24 mouse cellular contexts compared by ENCODE assay signal in genomic region chr9:51364059-51364458, GRCm38 (mm10). TPM values are rescaled to one million over a fixed set of nuclear protein-coding genes. Genes with fewer than 3 reads are reported as not detected.
DNase-seq lines count a peak whose midpoint lies in the region; ATAC-seq lines count a peak whose summit lies in the region.
"Had no signal": no experiment of that assay in that cellular context is flagged by ENCODE, and none has a peak within 500 bp of the region (broad histone marks: within the 10 kb centered on the region; RNA-seq: fewer than 3 reads in every experiment).

No protein-coding gene starts in this region.

- H3K27ac ChIP-seq in neural tube, embryonic 11.5 days (ENCODE audit: low read depth, low read length), result no peak overlapping the region
- H3K27ac ChIP-seq in liver, embryonic 11.5 days (ENCODE audit: low read depth, low read length), result no peak overlapping the region
- H3K27ac ChIP-seq in kidney, embryonic 14.5 days (ENCODE audit: low read depth, low read length), result no peak overlapping the region
- H3K27ac ChIP-seq in intestine, embryonic 16.5 days (ENCODE audit: low read length), result no peak overlapping the region
- H3K27ac ChIP-seq: embryonic facial prominence, embryonic 13.5 days; forebrain, embryonic 12.5 days; heart, adult 2 months; heart, embryonic 15.5 days; hindbrain, embryonic 12.5 days; intestine, embryonic 15.5 days had no signal

- H3K9me3 ChIP-seq in neural tube, embryonic 11.5 days (ENCODE audit: control insufficient read depth, low read length), result no peaks in the 10 kb centered on the region
- no peaks in the 10 kb centered on the region for H3K9me3 ChIP-seq in liver, embryonic 11.5 days (ENCODE audit: control insufficient read depth, low read length)
- no peaks in the 10 kb centered on the region for H3K9me3 ChIP-seq in kidney, embryonic 14.5 days (ENCODE audit: control insufficient read depth, low read length)
- no peaks in the 10 kb centered on the region for H3K9me3 ChIP-seq in intestine, embryonic 16.5 days (ENCODE audit: control insufficient read depth, low read length)
- H3K9me3 ChIP-seq: embryonic facial prominence, embryonic 13.5 days; forebrain, embryonic 12.5 days; heart, embryonic 15.5 days; hindbrain, embryonic 12.5 days; intestine, embryonic 15.5 days had no signal

- 38% methylated on average over 4 of the region's 4 CpGs for WGBS in neural tube, embryonic 11.5 days
- WGBS in liver, embryonic 11.5 days, result 75% methylated on average over 4 of the region's 4 CpGs
- 81% methylated on average over 4 of the region's 4 CpGs for WGBS in kidney, embryonic 14.5 days
- 75% methylated on average over 4 of the region's 4 CpGs for WGBS in intestine, embryonic 16.5 days

- H3K36me3 ChIP-seq in neural tube, embryonic 11.5 days (ENCODE audit: control insufficient read depth, insufficient read depth, low read length), result no peaks in the 10 kb centered on the region
- no peaks in the 10 kb centered on the region for H3K36me3 ChIP-seq in liver, embryonic 11.5 days (ENCODE audit: control insufficient read depth, insufficient read depth, low read length)
- H3K36me3 ChIP-seq in kidney, embryonic 14.5 days (ENCODE audit: control insufficient read depth, insufficient read depth, low read length), result no peaks in the 10 kb centered on the region
- no peaks in the 10 kb centered on the region for H3K36me3 ChIP-seq in intestine, embryonic 16.5 days (ENCODE audit: control insufficient read depth, insufficient read depth, low read length)
- H3K36me3 ChIP-seq: embryonic facial prominence, embryonic 13.5 days; forebrain, embryonic 12.5 days; heart, embryonic 15.5 days; hindbrain, embryonic 12.5 days; intestine, embryonic 15.5 days had no signal

- no peak overlapping the region for H3K4me3 ChIP-seq in neural tube, embryonic 11.5 days (ENCODE audit: low read depth, low read length)
- H3K4me3 ChIP-seq in liver, embryonic 11.5 days (ENCODE audit: low read depth, low read length), result no peak overlapping the region
- no peak overlapping the region for H3K4me3 ChIP-seq in kidney, embryonic 14.5 days (ENCODE audit: low read length)
- no peak overlapping the region for H3K4me3 ChIP-seq in intestine, embryonic 16.5 days (ENCODE audit: low read length)
- H3K4me3 ChIP-seq: embryonic facial prominence, embryonic 13.5 days; forebrain, embryonic 12.5 days; heart, adult 2 months; heart, embryonic 15.5 days; hindbrain, embryonic 12.5 days; intestine, embryonic 15.5 days had no signal

- ATAC-seq in neural tube, embryonic 11.5 days (ENCODE audit: insufficient read depth, low FRiP score, low TSS enrichment), result peak; percentile 48; the same call in 1 of the 2 replicates
- ATAC-seq in liver, embryonic 11.5 days (replicated peaks; ENCODE audit: low FRiP score), result no peak
- ATAC-seq in kidney, embryonic 14.5 days (ENCODE audit: low FRiP score, low TSS enrichment), result no peak
- no peak for ATAC-seq in intestine, embryonic 16.5 days
- ATAC-seq: forebrain, embryonic 16.5 days; intestine, embryonic 15.5 days had no signal

- no peak overlapping the region for H3K4me2 ChIP-seq in neural tube, embryonic 11.5 days (ENCODE audit: low read depth)
- no peak overlapping the region for H3K4me2 ChIP-seq in liver, embryonic 11.5 days
- no peak overlapping the region for H3K4me2 ChIP-seq in kidney, embryonic 14.5 days (replicated peaks; ENCODE audit: low read depth, low read length)
- H3K4me2 ChIP-seq in intestine, embryonic 16.5 days (ENCODE audit: low read depth, low read length), result no peak overlapping the region
- H3K4me2 ChIP-seq: embryonic facial prominence, embryonic 13.5 days; forebrain, embryonic 12.5 days; heart, embryonic 11.5 days; heart, embryonic 15.5 days; hindbrain, embryonic 12.5 days; intestine, embryonic 15.5 days had no signal

- no peaks in the 10 kb centered on the region for H3K4me1 ChIP-seq in neural tube, embryonic 11.5 days (ENCODE audit: control insufficient read depth, insufficient read depth, low read length)
- no peaks in the 10 kb centered on the region for H3K4me1 ChIP-seq in liver, embryonic 11.5 days (replicated peaks; ENCODE audit: control insufficient read depth, insufficient read depth, low read length)
- H3K4me1 ChIP-seq in kidney, embryonic 14.5 days (ENCODE audit: control insufficient read depth, insufficient read depth, low read length), result no peaks in the 10 kb centered on the region
- H3K4me1 ChIP-seq in intestine, embryonic 16.5 days (ENCODE audit: control insufficient read depth, insufficient read depth, low read length), result no peaks in the 10 kb centered on the region
- H3K4me1 ChIP-seq: forebrain, embryonic 12.5 days; heart, embryonic 15.5 days; hindbrain, embryonic 12.5 days; intestine, embryonic 15.5 days had no signal

- no peaks in the 10 kb centered on the region for H3K27me3 ChIP-seq in neural tube, embryonic 11.5 days (ENCODE audit: control insufficient read depth, insufficient read depth, low read length)
- H3K27me3 ChIP-seq in liver, embryonic 11.5 days (replicated peaks; ENCODE audit: control insufficient read depth, insufficient read depth, low read length), result no peaks in the 10 kb centered on the region
- H3K27me3 ChIP-seq in kidney, embryonic 14.5 days (ENCODE audit: control insufficient read depth, insufficient read depth, low read length), result no peaks in the 10 kb centered on the region
- H3K27me3 ChIP-seq in intestine, embryonic 16.5 days (replicated peaks; ENCODE audit: control insufficient read depth, insufficient read depth, low read length), result no peaks in the 10 kb centered on the region
- H3K27me3 ChIP-seq: embryonic facial prominence, embryonic 13.5 days; forebrain, embryonic 12.5 days; heart, embryonic 15.5 days; hindbrain, embryonic 12.5 days; intestine, embryonic 15.5 days had no signal

- H3K9ac ChIP-seq in neural tube, embryonic 11.5 days (ENCODE audit: low read length), result no peak overlapping the region
- no peak overlapping the region for H3K9ac ChIP-seq in liver, embryonic 11.5 days (ENCODE audit: low read depth, low read length)
- H3K9ac ChIP-seq in kidney, embryonic 14.5 days (ENCODE audit: low read depth, low read length), result no peak overlapping the region
- H3K9ac ChIP-seq in intestine, embryonic 16.5 days (ENCODE audit: low read depth, low read length), result no peak overlapping the region
- H3K9ac ChIP-seq: embryonic facial prominence, embryonic 13.5 days; forebrain, embryonic 12.5 days; heart, embryonic 15.5 days; hindbrain, embryonic 12.5 days; intestine, embryonic 15.5 days had no signal

- DNase-seq in neural tube, embryonic 11.5 days (ENCODE audit: low spot score), result peak; percentile 32
- no peak for DNase-seq in neural tube, embryonic 10.5 days (ENCODE audit: extremely low spot score, low spot score)
- DNase-seq in ZHBTc4 (ENCODE audit: low read depth, low spot score), result peak; percentile 59
- DNase-seq in embryo, embryonic 9.5 days (ENCODE audit: extremely low spot score), result peak; percentile 19
- DNase-seq in liver, embryonic 11.5 days (ENCODE audit: low spot score), result no peak
- DNase-seq: adrenal gland, adult 2 months; adrenal gland, postnatal 25 days; cerebellum, adult 9-10 months; cerebellum, postnatal 36 days; gastrocnemius, postnatal 14 days; heart, adult 2 months; heart, postnatal 14 days; kidney, adult 2 months had no signal

RNA-seq across cellular contexts. Expression of gene 1810046K07Rik, which starts 35.3 kb away (rescaled TPM):
- not detected in 2 replicates for polyA plus RNA-seq in neural tube, embryonic 11.5 days (2014; fragmentation: Nextera tagmentation; extraction: Ambion mirVana)
- not detected in 2 replicates for polyA plus RNA-seq in liver, embryonic 11.5 days (2014; fragmentation: Nextera tagmentation; extraction: Ambion mirVana)
- polyA plus RNA-seq in kidney, embryonic 14.5 days (2014; fragmentation: Nextera tagmentation; extraction: Ambion mirVana), result not detected in 2 replicates
- polyA plus RNA-seq in intestine, embryonic 16.5 days (2015; fragmentation: Nextera tagmentation; extraction: Ambion mirVana), result 0.18 TPM in 1 of 2 replicates, not detected in the other
- polyA plus RNA-seq: adrenal gland, adult 2 months; embryonic facial prominence, embryonic 13.5 days; forebrain, embryonic 12.5 days; forebrain, embryonic 16.5 days; frontal cortex, adult 2 months; gonadal fat pad, adult 2 months; heart, embryonic 11.5 days; heart, embryonic 15.5 days; hindbrain, embryonic 12.5 days; intestine, embryonic 15.5 days had no signal

Comparison
In these comparisons a context has a peak if more than half of its experiments do, and no peak if none do; other contexts are left out.
1. DNase-seq: peak in neural tube, embryonic 11.5 days (single experiment), ZHBTc4 (single experiment) and embryo, embryonic 9.5 days (single experiment); none in neural tube, embryonic 10.5 days (single experiment) and liver, embryonic 11.5 days (single experiment).